Mouse (Mus musculus) ES-Bruce4 (cell line): ENCODE data around the gene Atp2b2. TPM values are rescaled to one million over a fixed set of nuclear protein-coding genes. Genes with fewer than 3 reads are reported as not detected.

ENCODE experiments used
- H3K27ac ChIP-seq: 2 replicates; pipeline ENCODE4 v1.5.1; 2012; ENCODE audit warnings: low read length, inconsistent platforms; ENCODE audit not compliant: insufficient read depth
- H3K27me3 ChIP-seq: 2 replicates; pipeline ENCODE4 v1.6.1; 2012; ENCODE audit warnings: mild to moderate bottlenecking, low read length, inconsistent platforms; ENCODE audit not compliant: control insufficient read depth, poor library complexity, insufficient read depth, severe bottlenecking
- H3K36me3 ChIP-seq: 2 replicates; pipeline ENCODE4 v1.6.1; 2012; ENCODE audit warnings: inconsistent platforms, mild to moderate bottlenecking, low read length, moderate library complexity; ENCODE audit not compliant: control insufficient read depth, poor library complexity, insufficient read depth, severe bottlenecking
- H3K4me1 ChIP-seq: one replicate; pipeline ENCODE4 v1.8.1; 2011; ENCODE audit warnings: low read length; ENCODE audit not compliant: control insufficient read depth, insufficient read depth
- H3K4me3 ChIP-seq: 2 replicates; pipeline ENCODE4 v1.5.1; 2011; ENCODE audit warnings: low read depth, mild to moderate bottlenecking, low read length
- H3K9ac ChIP-seq: 2 replicates; pipeline ENCODE4 v1.6.1; 2012; ENCODE audit warnings: low read depth, mild to moderate bottlenecking, inconsistent platforms; ENCODE audit not compliant: poor library complexity, severe bottlenecking
- H3K9me3 ChIP-seq: replicated peaks from 2 replicates; pipeline ENCODE4 v1.6.1; 2012; ENCODE audit warnings: mild to moderate bottlenecking, low read length, inconsistent platforms; ENCODE audit not compliant: control insufficient read depth, poor library complexity, insufficient read depth, severe bottlenecking
- CTCF ChIP-seq: IDR thresholded peaks from one replicate; pipeline ENCODE4 v1.8.1; 2011; ENCODE audit warnings: low read depth, low read length
- EP300 ChIP-seq: IDR thresholded peaks from 2 replicates; pipeline ENCODE4 v1.6.1; 2011; ENCODE audit warnings: low read depth, low read length; ENCODE audit not compliant: insufficient read depth
- POLR2A ChIP-seq: IDR thresholded peaks from one replicate; pipeline ENCODE4 v1.8.1; 2011; ENCODE audit warnings: low read length; ENCODE audit not compliant: insufficient read depth
- polyA plus RNA-seq: library from polyadenylated mRNA; stranded (reverse); fragments of >200 nt; gene quantifications from 2 replicates; pipeline ENCODE4 v1.2.4, GENCODE M21; 2011; ENCODE audit warnings: low read depth; ENCODE audit not compliant: missing spikeins, insufficient read depth, insufficient read length

The Atp2b2 gene
- polyA plus RNA-seq, result 0.15 and 0.42 TPM in 2 replicates

- H3K4me3 ChIP-seq, result peak within 1 kb of the TSS; percentile 47
- no peaks in the 10 kb centered on the region for H3K36me3 ChIP-seq
- TF ChIP-seq CTCF (no peak), EP300 (no peak), POLR2A (no peak)
- H3K4me1 ChIP-seq, result no peaks in the 10 kb centered on the region
- no peak within 1 kb of the TSS for H3K27ac ChIP-seq
- H3K27me3 ChIP-seq, result peaks cover 7% of the 10 kb centered on the region; the same call in 1 of the 2 replicates
- H3K9ac ChIP-seq, result peak within 1 kb of the TSS; percentile 63
- H3K9me3 ChIP-seq, result no peaks in the 10 kb centered on the region
Measured at GRCm38 (mm10) chr6:114042332-114042731, at the start of gene Atp2b2. Gene Atp2b2, minus strand, starts transcription at chr6:114042613.

GRCm38 (mm10) chr6:114089626-114090025 lies 47.2 kb upstream of the Atp2b2 start:
- Histone ChIP-seq H3K4me3 (no peak overlapping the region), H3K36me3 (no peaks in the 10 kb centered on the region), H3K9ac (no peak overlapping the region), H3K9me3 (no peaks in the 10 kb centered on the region), H3K27me3 (no peaks in the 10 kb centered on the region), H3K4me1 (no peaks in the 10 kb centered on the region), H3K27ac (no peak overlapping the region)
- TF ChIP-seq POLR2A (no peak), EP300 (no peak), CTCF (no peak)

GRCm38 (mm10) chr6:114087106-114087505 lies 44.7 kb upstream of the Atp2b2 start:
- Histone ChIP-seq H3K27ac (no peak overlapping the region), H3K27me3 (no peaks in the 10 kb centered on the region), H3K4me3 (no peak overlapping the region), H3K9me3 (no peaks in the 10 kb centered on the region), H3K36me3 (no peaks in the 10 kb centered on the region), H3K9ac (no peak overlapping the region), H3K4me1 (no peaks in the 10 kb centered on the region)
- TF ChIP-seq POLR2A (no peak), CTCF (no peak), EP300 (no peak)

GRCm38 (mm10) chr6:114078556-114078955 lies 36.1 kb upstream of the Atp2b2 start:
- Histone ChIP-seq H3K36me3 (no peaks in the 10 kb centered on the region), H3K27ac (no peak overlapping the region), H3K9me3 (no peaks in the 10 kb centered on the region), H3K4me3 (no peak overlapping the region), H3K9ac (no peak overlapping the region), H3K4me1 (no peaks in the 10 kb centered on the region), H3K27me3 (no peaks in the 10 kb centered on the region)
- TF ChIP-seq EP300, result no peak
- TF ChIP-seq POLR2A, result no peak
- TF ChIP-seq CTCF, result no peak

GRCm38 (mm10) chr6:114076560-114076959 lies 34.1 kb upstream of the Atp2b2 start:
- no peak overlapping the region for H3K9ac ChIP-seq
- no peaks in the 10 kb centered on the region for H3K4me1 ChIP-seq
- no peak overlapping the region for H3K4me3 ChIP-seq
- no peaks in the 10 kb centered on the region for H3K27me3 ChIP-seq
- H3K36me3 ChIP-seq, result no peaks in the 10 kb centered on the region
- no peak overlapping the region for H3K27ac ChIP-seq
- TF ChIP-seq CTCF, result no peak
- no peak for TF ChIP-seq POLR2A
- no peak for TF ChIP-seq EP300
- H3K9me3 ChIP-seq, result no peaks in the 10 kb centered on the region

GRCm38 (mm10) chr6:114076061-114076460 lies 33.6 kb upstream of the Atp2b2 start:
- Histone ChIP-seq H3K9me3 (no peaks in the 10 kb centered on the region), H3K4me1 (no peaks in the 10 kb centered on the region), H3K36me3 (no peaks in the 10 kb centered on the region), H3K27ac (no peak overlapping the region), H3K4me3 (no peak overlapping the region), H3K27me3 (no peaks in the 10 kb centered on the region), H3K9ac (no peak overlapping the region)
- no peak for TF ChIP-seq CTCF
- TF ChIP-seq POLR2A, result no peak
- no peak for TF ChIP-seq EP300
